Mouse (Mus musculus) brain, embryonic 14.5 days (tissue): Measurements from ENCODE around the gene Fam169a.
A peak's percentile ranks its signal among the peaks of the same experiment; 100 is the strongest.

Experiments used
- CTCF ChIP-seq: fragments of 200-500 bp; IDR thresholded peaks from 2 replicates; pipeline ENCODE4 v1.5.1; 2012; ENCODE audit warnings: inconsistent platforms, mild to moderate bottlenecking, moderate library complexity, borderline replicate concordance; ENCODE audit not compliant: insufficient read depth, insufficient read length; ENCODE audit errors: extremely low read depth
- POLR2A ChIP-seq: fragments of 200-500 bp; IDR thresholded peaks from 2 replicates; pipeline ENCODE4 v1.6.1; 2012; ENCODE audit warnings: mild to moderate bottlenecking, inconsistent platforms, borderline replicate concordance; ENCODE audit not compliant: poor library complexity, insufficient read depth, insufficient read length, severe bottlenecking; ENCODE audit errors: extremely low read depth

DNA sequence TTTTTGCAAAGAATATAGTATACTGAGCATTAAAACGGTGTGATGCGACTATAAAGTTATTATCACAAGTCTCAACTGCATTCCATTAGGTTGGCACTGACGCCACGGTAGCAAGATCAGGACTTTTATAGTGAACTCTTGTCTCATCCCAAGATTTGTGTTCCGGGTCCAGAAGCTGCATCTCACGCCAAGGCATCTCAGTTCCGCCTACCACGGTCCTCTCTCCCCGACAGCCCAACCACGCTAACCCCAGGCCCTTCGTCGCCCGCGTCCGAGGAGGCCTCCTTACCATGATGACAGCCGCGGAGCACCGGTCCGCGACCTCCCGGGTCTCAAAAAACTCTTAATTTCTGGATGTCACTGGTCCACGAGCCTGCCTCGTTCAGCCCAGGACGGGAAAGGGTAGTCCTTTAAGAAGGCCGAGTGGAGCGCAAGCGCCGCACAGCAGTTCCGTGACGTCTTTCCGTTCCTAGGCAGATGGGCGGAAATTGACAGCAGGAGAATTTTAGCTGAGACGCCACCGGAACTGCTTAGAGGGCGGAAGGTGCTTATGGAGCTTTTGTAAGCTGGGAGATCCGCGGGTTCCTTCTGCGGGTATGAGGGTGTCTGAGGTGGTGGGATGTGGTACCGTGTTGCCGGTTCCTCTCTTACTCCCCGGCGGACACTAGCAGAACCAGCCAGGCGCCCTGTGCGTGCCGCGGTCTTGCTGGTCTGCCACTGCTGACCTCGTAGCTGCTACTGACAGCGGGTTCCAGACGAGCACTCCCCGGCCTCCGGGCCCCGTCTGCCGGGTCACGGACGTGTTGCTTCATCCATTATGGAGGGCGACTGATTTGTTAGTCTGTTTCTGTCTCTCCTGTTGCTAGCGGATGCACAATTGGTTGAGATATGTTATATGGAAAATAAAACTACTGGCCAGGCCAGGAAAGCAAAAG, 70.6 kb downstream of the Fam169a start, which contains the start of the genes Gfm2 and Nsa2:
- TF ChIP-seq CTCF (no peak), POLR2A (peak; percentile 54; the same call in 1 of the 2 replicates)
